Comparison of ENCODE assay signal across 11 mouse cellular contexts in the genomic region with DNA sequence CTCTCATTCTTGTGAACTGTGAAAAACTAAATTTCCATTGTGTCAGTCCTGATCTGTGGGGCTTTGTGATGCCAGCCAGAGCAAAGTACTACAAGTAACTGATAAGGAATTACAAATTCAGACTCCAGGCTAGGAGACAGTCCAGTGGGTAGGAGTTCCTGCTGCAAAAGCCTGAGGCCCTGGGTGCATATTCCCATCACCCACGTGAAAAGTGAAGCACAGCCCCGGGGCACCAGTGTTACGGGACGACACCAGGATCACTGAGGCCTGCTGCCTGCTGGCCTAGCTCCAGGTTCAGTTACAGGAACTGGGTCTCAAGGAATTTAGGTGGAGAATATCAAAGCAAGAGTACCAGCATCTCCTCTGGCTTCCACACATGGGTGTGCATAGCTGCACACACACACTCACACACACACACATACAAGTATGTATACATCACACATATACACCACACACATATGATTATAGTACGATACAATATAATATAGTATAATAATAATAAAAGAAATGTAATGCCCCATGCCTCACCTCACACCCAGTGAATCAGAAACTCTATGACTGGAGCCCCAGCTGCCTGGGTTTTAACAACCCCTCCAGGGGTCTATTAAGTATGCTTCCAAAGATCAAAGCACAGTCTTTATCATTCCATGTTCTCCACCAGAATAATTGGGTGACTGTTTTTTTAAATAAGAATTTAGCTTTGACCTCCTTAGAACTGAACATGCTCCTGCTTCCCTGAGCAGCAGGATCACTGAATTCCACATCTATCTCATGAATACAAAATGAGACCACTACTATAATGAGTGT.
DNase-seq lines count a peak whose midpoint lies in the region; ATAC-seq lines count a peak whose summit lies in the region.
"Had no signal": no experiment of that assay in that cellular context is flagged by ENCODE, and none has a peak within 500 bp of the region (broad histone marks: within the 10 kb centered on the region; RNA-seq: fewer than 3 reads in every experiment).

No protein-coding gene starts in this region.

- peaks cover 10% of the 10 kb centered on the region; the same call in 1 of the 2 replicates for H3K4me1 ChIP-seq in kidney, embryonic 15.5 days
- peaks cover 10% of the 10 kb centered on the region for H3K4me1 ChIP-seq in forebrain, embryonic 12.5 days
- H3K4me1 ChIP-seq in limb, embryonic 13.5 days = peaks cover 12% of the 10 kb centered on the region

- no peaks in the 10 kb centered on the region for H3K27me3 ChIP-seq in kidney, embryonic 15.5 days
- H3K27me3 ChIP-seq in forebrain, embryonic 12.5 days = no peaks in the 10 kb centered on the region
- H3K27me3 ChIP-seq in limb, embryonic 13.5 days = no peaks in the 10 kb centered on the region

- no peak overlapping the region for H3K9ac ChIP-seq in kidney, embryonic 15.5 days
- H3K9ac ChIP-seq in forebrain, embryonic 12.5 days = no peak overlapping the region
- no peak overlapping the region for H3K9ac ChIP-seq in limb, embryonic 13.5 days

- H3K4me3 ChIP-seq in kidney, embryonic 15.5 days (replicated peaks) = peak overlapping the region; percentile 26; the same call in 1 of the 2 replicates
- H3K4me3 ChIP-seq in forebrain, embryonic 12.5 days (replicated peaks) = no peak overlapping the region
- no peak overlapping the region for H3K4me3 ChIP-seq in limb, embryonic 13.5 days
- H3K4me3 ChIP-seq: erythroblast, embryonic 14.5 days; myocyte had no signal

- 32% methylated on average over 5 of the region's 5 CpGs for WGBS in kidney, embryonic 15.5 days
- WGBS in forebrain, embryonic 12.5 days = 48% methylated on average over 5 of the region's 5 CpGs
- 12% methylated on average over 5 of the region's 5 CpGs for WGBS in limb, embryonic 13.5 days

- H3K4me2 ChIP-seq in kidney, embryonic 15.5 days = peak overlapping the region; percentile 51
- no peak overlapping the region; the same call in 1 of the 2 replicates for H3K4me2 ChIP-seq in forebrain, embryonic 12.5 days
- peak overlapping the region; percentile 58 for H3K4me2 ChIP-seq in limb, embryonic 13.5 days (replicated peaks)

- H3K36me3 ChIP-seq in kidney, embryonic 15.5 days = no peaks in the 10 kb centered on the region
- H3K36me3 ChIP-seq in forebrain, embryonic 12.5 days (replicated peaks) = no peaks in the 10 kb centered on the region
- H3K36me3 ChIP-seq in limb, embryonic 13.5 days = no peaks in the 10 kb centered on the region

- DNase-seq in kidney, adult 18-20 months = no peak
- peak; percentile 45 for DNase-seq in ZHBTc4 (ENCODE audit: low read depth, low spot score)
- no peak for DNase-seq in left cerebral cortex, postnatal 36 days (ENCODE audit: low spot score in 2 of 2)
- DNase-seq in cerebellum, postnatal 14 days = no peak
- DNase-seq: right cerebral cortex, postnatal 4 days; thymus, postnatal 4 days had no signal

- ATAC-seq in kidney, embryonic 15.5 days (replicated peaks; ENCODE audit: low FRiP score) = peak; percentile 63
- ATAC-seq in forebrain, embryonic 12.5 days (ENCODE audit: low FRiP score) = peak; percentile 59; the same call in 1 of the 2 replicates
- peak; percentile 43; the same call in 1 of the 2 replicates for ATAC-seq in limb, embryonic 13.5 days (ENCODE audit: low FRiP score, low read depth)

- intact Hi-C loops in left cerebral cortex, postnatal 36 days (cut with DNase I) = no loop called here

- peak overlapping the region; percentile 60 for H3K27ac ChIP-seq in kidney, embryonic 15.5 days
- peak overlapping the region; percentile 25; the same call in 1 of the 2 replicates for H3K27ac ChIP-seq in forebrain, embryonic 12.5 days
- H3K27ac ChIP-seq in limb, embryonic 13.5 days = no peak overlapping the region

- no peaks in the 10 kb centered on the region for H3K9me3 ChIP-seq in kidney, embryonic 15.5 days (replicated peaks)
- H3K9me3 ChIP-seq in forebrain, embryonic 12.5 days = no peaks in the 10 kb centered on the region
- no peaks in the 10 kb centered on the region for H3K9me3 ChIP-seq in limb, embryonic 13.5 days
